In genomic region chr5:124111077-124111741, GRCm38 (mm10) we compare ENCODE assay signal across 7 mouse cellular contexts. TPM values are rescaled to one million over a fixed set of nuclear protein-coding genes. Genes with fewer than 3 reads are reported as not detected.
A peak's percentile ranks its signal among the peaks of the same experiment; 100 is the strongest.
DNase-seq lines count a peak whose midpoint lies in the region; ATAC-seq and TF ChIP-seq lines count a peak whose summit lies in the region.

No protein-coding gene starts in this region.

- TF ChIP-seq CTCF in C2C12 (IDR thresholded peaks at IDR 0.05; ENCODE audit: control insufficient read depth, insufficient read depth, insufficient read length): peak; percentile 15
- TF ChIP-seq CTCF in MEL (IDR thresholded peaks at IDR 0.05 in 2 of 3, conservative IDR thresholded peaks at IDR 0.05 in 1 of 3; ENCODE audit: control insufficient read depth in 1 of 3, insufficient read depth in 1 of 3, low read depth in 2 of 3, low read length in 3 of 3, poor library complexity in 1 of 3, severe bottlenecking in 1 of 3): peak; percentile 87 to 99 (median 92)
- peak; percentile 91 for TF ChIP-seq CTCF in liver, adult 2 months (IDR thresholded peaks at IDR 0.05; ENCODE audit: low read depth, low read length)

- H3K79me2 ChIP-seq in C2C12 (ENCODE audit: control insufficient read depth, insufficient read depth) (peaks cover 4% of the 10 kb centered on the region), MEL (ENCODE audit: control insufficient read depth, insufficient read depth, low read length, poor library complexity) (peaks cover 33% of the 10 kb centered on the region), myocyte (ENCODE audit: control insufficient read depth, insufficient read depth) (peaks cover 2% of the 10 kb centered on the region)
- H3K79me2 ChIP-seq in liver, adult 2 months (ENCODE audit: control insufficient read depth, insufficient read depth, low read length): peaks cover 1% of the 10 kb centered on the region; the same call in 1 of the 2 replicates

- H3K27me3 ChIP-seq in C2C12 (ENCODE audit: control insufficient read depth, insufficient read depth, insufficient read length): no peaks in the 10 kb centered on the region
- no peaks in the 10 kb centered on the region for H3K27me3 ChIP-seq in MEL (ENCODE audit: control insufficient read depth in 1 of 2, insufficient read depth in 2 of 2, low read length in 2 of 2)
- H3K27me3 ChIP-seq in hindbrain, embryonic 11.5 days (ENCODE audit: control insufficient read depth, insufficient read depth, low read length): no peaks in the 10 kb centered on the region
- H3K27me3 ChIP-seq in liver, adult 2 months (ENCODE audit: control insufficient read depth, insufficient read depth, low read length): no peaks in the 10 kb centered on the region
- no peaks in the 10 kb centered on the region for H3K27me3 ChIP-seq in myocyte (ENCODE audit: control insufficient read depth, insufficient read depth, insufficient read length)

- TF ChIP-seq POLR2A in MEL (IDR thresholded peaks at IDR 0.05; ENCODE audit: control insufficient read depth in 1 of 2, insufficient read depth in 1 of 2, low read depth in 1 of 2, low read length in 2 of 2, poor library complexity in 1 of 2) (no peak; a peak in 1 of 4 replicates), myocyte (IDR thresholded peaks at IDR 0.05; ENCODE audit: insufficient read length, low read depth) (no peak)
- no peak for TF ChIP-seq POLR2A in liver, adult 2 months (IDR thresholded peaks at IDR 0.05; ENCODE audit: extremely low read depth, insufficient read depth, low read length)

- H3K4me2 ChIP-seq in hindbrain, embryonic 11.5 days (replicated peaks; ENCODE audit: low read depth, low read length): peak overlapping the region; percentile 85
- H3K4me2 ChIP-seq in myocyte (ENCODE audit: low read depth): peak overlapping the region; percentile 98

- WGBS in hindbrain, embryonic 11.5 days: 29% methylated on average over 17 of the region's 17 CpGs
- 20% methylated on average over 17 of the region's 17 CpGs for WGBS in liver, adult 2 months

- H3K36me3 ChIP-seq in C2C12 (ENCODE audit: control insufficient read depth, insufficient read depth): no peaks in the 10 kb centered on the region
- H3K36me3 ChIP-seq in MEL (ENCODE audit: control insufficient read depth in 1 of 2, insufficient read depth in 2 of 2, low read length in 2 of 2): 0 out of 4 replicates have a peak, but pooled peaks cover 0 to 2% of the 10 kb centered on the region in 2 experiments
- H3K36me3 ChIP-seq in hindbrain, embryonic 11.5 days (ENCODE audit: control insufficient read depth, insufficient read depth, low read length): no peaks in the 10 kb centered on the region
- H3K36me3 ChIP-seq in liver, adult 2 months (ENCODE audit: control insufficient read depth, insufficient read depth, low read length): no peaks in the 10 kb centered on the region
- H3K36me3 ChIP-seq in myocyte (ENCODE audit: control insufficient read depth, insufficient read depth): no peaks in the 10 kb centered on the region

- peak; percentile 31 for TF ChIP-seq RAD21 in MEL (IDR thresholded peaks at IDR 0.05; ENCODE audit: low read depth, low read length)

- H3K4me3 ChIP-seq in C2C12 (ENCODE audit: insufficient read depth, poor library complexity, severe bottlenecking) (peak overlapping the region; percentile 76), MEL (ENCODE audit: control insufficient read depth in 1 of 2, insufficient read depth in 1 of 2, low read depth in 2 of 2, low read length in 2 of 2) (peak overlapping the region; percentile 77 to 95), myocyte (peak overlapping the region; percentile 84)
- peak overlapping the region; percentile 72 for H3K4me3 ChIP-seq in hindbrain, embryonic 11.5 days (ENCODE audit: low read depth, low read length)
- peak overlapping the region; percentile 83 for H3K4me3 ChIP-seq in liver, adult 2 months (ENCODE audit: insufficient read depth, low read depth, low read length)

- no peaks in the 10 kb centered on the region for H3K9me3 ChIP-seq in MEL (replicated peaks; ENCODE audit: insufficient read depth, low read length)
- H3K9me3 ChIP-seq in hindbrain, embryonic 11.5 days (ENCODE audit: control insufficient read depth, low read length): no peaks in the 10 kb centered on the region

- peaks cover 3% of the 10 kb centered on the region for H3K79me3 ChIP-seq in C2C12 (ENCODE audit: low read depth)

- peak overlapping the region; percentile 99 for H3K27ac ChIP-seq in MEL (ENCODE audit: control insufficient read depth, low read depth, low read length)
- H3K27ac ChIP-seq in hindbrain, embryonic 11.5 days (ENCODE audit: low read depth, low read length): peak overlapping the region; percentile 71; the same call in 1 of the 2 replicates
- H3K27ac ChIP-seq in liver, adult 2 months (replicated peaks; ENCODE audit: insufficient read depth, low read depth, low read length): peak overlapping the region; percentile 53

- DNase-seq in MEL (ENCODE audit: low read depth, low spot score): peak; percentile 90
- peak; percentile 35 for DNase-seq in embryo, embryonic 11 days
- peak; percentile 61 for DNase-seq in hindbrain, embryonic 11.5 days (ENCODE audit: low spot score)
- DNase-seq in liver, adult 2 months (ENCODE audit: extremely low read depth, low read depth, low spot score): peak; percentile 29
- peak; percentile 59 to 60 for DNase-seq in thymus, postnatal 36 days

- no peak for ATAC-seq in hindbrain, embryonic 11.5 days (ENCODE audit: low FRiP score)

- H3K4me1 ChIP-seq in MEL (ENCODE audit: control insufficient read depth in 1 of 2, insufficient read depth in 2 of 2, low read length in 2 of 2): peaks cover 0 to 6% of the 10 kb centered on the region in 2 experiments; a peak in 2 of 4 replicates
- peaks cover 7% of the 10 kb centered on the region for H3K4me1 ChIP-seq in hindbrain, embryonic 11.5 days (replicated peaks; ENCODE audit: control insufficient read depth, insufficient read depth, low read length)
- H3K4me1 ChIP-seq in liver, adult 2 months (ENCODE audit: control insufficient read depth, insufficient read depth, low read length): peaks cover 6% of the 10 kb centered on the region; the same call in 1 of the 2 replicates

- peak overlapping the region; percentile 98 for H3K9ac ChIP-seq in MEL (ENCODE audit: control insufficient read depth, low read depth, low read length, poor library complexity, severe bottlenecking)
- peak overlapping the region; percentile 72 for H3K9ac ChIP-seq in hindbrain, embryonic 11.5 days (ENCODE audit: low read depth, low read length)
- H3K9ac ChIP-seq in liver, adult 2 months (ENCODE audit: low read depth, low read length): peak overlapping the region; percentile 58

- H3ac ChIP-seq in C2C12 (ENCODE audit: control insufficient read depth, insufficient read length, low read depth): peak overlapping the region; percentile 55
- peak overlapping the region; percentile 82 for H3ac ChIP-seq in myocyte (ENCODE audit: control insufficient read depth, insufficient read length)

- TF ChIP-seq EP300 in MEL (IDR thresholded peaks at IDR 0.05; ENCODE audit: low read depth in 1 of 2, low read length in 2 of 2): peak in 1 of 2 experiments; percentile 7; a peak in 1 of 4 replicates

TF ChIP-seq in C2C12, 6 proteins besides CTCF, POLR2A, EP300 and RAD21:
- TF ChIP-seq CEBPB (IDR thresholded peaks at IDR 0.05; ENCODE audit: low read depth): no peak
- no peak for TF ChIP-seq FOSL1 (IDR thresholded peaks at IDR 0.05; ENCODE audit: insufficient read depth, low read length, poor library complexity, severe bottlenecking)
- TF ChIP-seq MYOG (IDR thresholded peaks at IDR 0.05; ENCODE audit: control insufficient read depth, extremely low read depth, insufficient read length): no peak

TF ChIP-seq in MEL, 35 proteins besides CTCF, POLR2A, EP300 and RAD21 (continues in another document):
- no peak for TF ChIP-seq POLR2AphosphoS5 (IDR thresholded peaks at IDR 0.05; ENCODE audit: borderline replicate concordance, low read depth, low read length)
- peak; percentile 76; the same call in 1 of the 2 replicates for TF ChIP-seq MAZ (IDR thresholded peaks at IDR 0.05; ENCODE audit: low read depth, low read length)
- TF ChIP-seq USF2 (IDR thresholded peaks at IDR 0.05; ENCODE audit: borderline replicate concordance in 1 of 2, insufficient read depth in 1 of 2, low read depth in 1 of 2, low read length in 2 of 2): no peak
- TF ChIP-seq TCF12 (IDR thresholded peaks at IDR 0.05; ENCODE audit: low read depth, low read length): peak; percentile 64

TF ChIP-seq in myocyte, 11 proteins besides CTCF, POLR2A, EP300 and RAD21 (continues in another document):
- TF ChIP-seq SRF (IDR thresholded peaks at IDR 0.05; ENCODE audit: control insufficient read depth, insufficient read length, low read depth) (no peak), CEBPB (IDR thresholded peaks at IDR 0.05; ENCODE audit: insufficient read depth, poor library complexity, severe bottlenecking) (no peak), E2F4 (IDR thresholded peaks at IDR 0.05; ENCODE audit: insufficient read depth) (no peak), MAX (IDR thresholded peaks at IDR 0.05; ENCODE audit: low read depth) (no peak), USF1 (IDR thresholded peaks at IDR 0.05; ENCODE audit: low read depth) (no peak)

RNA-seq across cellular contexts. Expression of gene Ogfod2, which starts 0.9 kb away (rescaled TPM):
- 10.7 TPM for polyA plus RNA-seq in C2C12 (2012; fragmentation: generic; extraction: Trizol)
- 37.9 and 39.8 TPM in 2 replicates for total RNA-seq in MEL (2012; rRNA removed)
- 10 to 100 TPM in 1 of 2 experiments, not detected in 1; 51.2 TPM for polyA plus RNA-seq in MEL (2012; ENCODE audit: insufficient read depth in 1 of 2, insufficient read length in 2 of 2, low read depth in 1 of 2, low replicate concordance in 2 of 2, missing spikeins in 1 of 2)
- polyA plus RNA-seq in hindbrain, embryonic 11.5 days (2014; fragmentation: Nextera tagmentation; extraction: Ambion mirVana): 13.1 and 13.3 TPM in 2 replicates
- 38.5 and 46.6 TPM in 2 replicates for total RNA-seq in liver, adult 2 months (2014; rRNA removed)
- 65.3 and 74.6 TPM in 2 replicates for polyA plus RNA-seq in liver, adult 2 months (2012; rRNA removed)
- 15.2 TPM for polyA plus RNA-seq in myocyte (2012; fragmentation: generic; extraction: Trizol)

RNA-seq across cellular contexts. Expression of gene Arl6ip4, which starts 4.7 kb away (rescaled TPM):
- polyA plus RNA-seq in C2C12 (2012; fragmentation: generic; extraction: Trizol) (79.6 TPM), MEL (2012; ENCODE audit: insufficient read depth in 1 of 2, insufficient read length in 2 of 2, low read depth in 1 of 2, low replicate concordance in 2 of 2, missing spikeins in 1 of 2) (100 to 1,000 TPM in 1 of 2 experiments, not detected in 1; 128 TPM), myocyte (2012; fragmentation: generic; extraction: Trizol) (55.0 TPM)
- 57.8 and 60.4 TPM in 2 replicates for total RNA-seq in MEL (2012; rRNA removed)
- 80.8 and 91.5 TPM in 2 replicates for polyA plus RNA-seq in hindbrain, embryonic 11.5 days (2014; fragmentation: Nextera tagmentation; extraction: Ambion mirVana)
- 18.0 and 19.3 TPM in 2 replicates for total RNA-seq in liver, adult 2 months (2014; rRNA removed)
- polyA plus RNA-seq in liver, adult 2 months (2012; rRNA removed): 23.6 and 26.2 TPM in 2 replicates

RNA-seq across cellular contexts. Expression of gene Abcb9, which starts 15.6 kb away (rescaled TPM):
- polyA plus RNA-seq in C2C12 (2012; fragmentation: generic; extraction: Trizol) (0.46 TPM), MEL (2012; ENCODE audit: insufficient read depth in 1 of 2, insufficient read length in 2 of 2, low read depth in 1 of 2, low replicate concordance in 2 of 2, missing spikeins in 1 of 2) (1 to 10 TPM in 1 of 2 experiments, not detected in 1; 8.1 TPM), myocyte (2012; fragmentation: generic; extraction: Trizol) (0.90 TPM)
- 2.1 and 2.4 TPM in 2 replicates for total RNA-seq in MEL (2012; rRNA removed)
- 0.71 and 0.76 TPM in 2 replicates for polyA plus RNA-seq in hindbrain, embryonic 11.5 days (2014; fragmentation: Nextera tagmentation; extraction: Ambion mirVana)
- total RNA-seq in liver, adult 2 months (2014; rRNA removed): 0.74 and 0.87 TPM in 2 replicates
- polyA plus RNA-seq in liver, adult 2 months (2012; rRNA removed): 2.4 and 2.5 TPM in 2 replicates

Comparison
In these comparisons a context has a peak if more than half of its experiments do, and no peak if none do; other contexts are left out.
1. CTCF ChIP-seq: peak in every context shown above with its lines; median percentile 92 in MEL; 91 in liver, adult 2 months; 15 in C2C12.
2. DNase-seq: peak in every context shown above with its lines; median percentile 90 in MEL; 61 in hindbrain, embryonic 11.5 days; 60 in thymus, postnatal 36 days; 35 in embryo, embryonic 11 days; 29 in liver, adult 2 months.